Mouse (Mus musculus): ENCODE measurements around the gene Dnaja2. TPM values are rescaled to one million over a fixed set of nuclear protein-coding genes. Genes with fewer than 3 reads are reported as not detected.

Gene Dnaja2
- total RNA-seq, 2 experiments from 2014 or later = 211 to 226 TPM

DNA sequence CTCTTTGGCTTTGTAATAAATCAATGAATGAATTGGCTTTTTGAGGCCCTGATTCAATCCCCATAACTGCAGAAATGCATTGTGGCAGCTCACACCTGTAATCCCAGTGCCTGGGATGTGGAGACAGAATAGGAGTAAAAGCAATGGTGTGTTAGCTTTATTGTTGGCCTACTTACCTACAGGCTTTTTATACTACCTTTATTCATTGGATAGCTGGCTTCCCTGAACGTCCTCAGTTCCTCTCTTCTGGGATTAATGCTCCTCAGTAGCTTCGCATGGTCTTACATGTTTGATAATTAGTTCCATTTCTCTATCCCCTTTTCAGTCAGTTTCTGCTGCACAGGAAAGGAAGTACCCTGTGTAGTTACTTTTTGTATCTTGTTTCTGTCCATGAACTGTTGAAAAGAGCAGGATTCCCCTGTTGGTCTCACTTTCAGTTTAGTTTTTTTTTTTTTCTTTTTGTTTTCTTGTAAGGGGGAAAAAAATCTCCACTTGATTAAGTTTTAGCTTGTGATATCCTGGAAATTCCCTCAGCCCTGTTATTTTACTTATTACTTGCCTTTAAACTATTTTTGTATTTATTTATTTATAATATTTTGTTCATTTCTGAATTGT lies 1.9 kb upstream of the Dnaja2 start:
- DNase-seq (ENCODE audit: low spot score in 2 of 2) = no peak

DNA sequence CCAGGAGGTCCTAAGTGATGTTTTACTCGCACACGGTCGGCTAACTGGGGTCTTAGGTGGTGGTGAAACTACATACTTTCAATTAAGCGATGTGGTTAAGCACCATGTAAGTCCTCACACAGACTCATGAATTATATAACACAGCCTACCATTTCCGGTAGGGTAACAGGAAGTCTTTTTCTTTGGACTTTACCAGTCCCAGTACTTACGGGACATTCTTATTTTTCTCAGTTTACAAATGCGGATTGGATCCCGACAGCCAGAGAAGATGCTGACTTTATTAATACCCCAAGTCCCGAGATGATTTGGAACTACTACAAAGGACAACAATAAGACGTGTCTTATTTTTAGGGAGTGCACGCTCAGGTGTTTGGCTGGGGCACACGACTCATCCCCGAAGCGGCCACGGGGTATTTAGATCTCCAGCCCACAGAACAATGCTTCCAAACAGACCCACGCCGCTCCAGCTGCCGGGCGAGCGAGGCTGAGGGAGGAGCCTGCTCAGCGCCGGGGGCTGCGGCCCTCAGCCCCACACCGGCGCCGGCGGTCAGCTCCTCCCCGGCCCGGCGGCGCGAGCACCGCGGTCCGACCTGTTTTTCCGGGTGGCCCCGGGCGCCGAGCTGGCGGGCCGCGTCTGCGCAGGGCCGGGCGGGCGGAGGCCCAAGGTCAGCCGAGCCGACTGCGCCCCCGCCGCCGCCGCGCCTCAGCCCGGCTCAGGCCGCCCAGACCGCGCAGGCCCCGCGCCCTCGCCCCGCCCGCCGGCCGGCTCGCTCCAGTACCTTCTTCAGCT lies 558 bp downstream of the Dnaja2 start:
- peak; percentile 19 to 59 for DNase-seq (ENCODE audit: low spot score in 2 of 2)

DNA sequence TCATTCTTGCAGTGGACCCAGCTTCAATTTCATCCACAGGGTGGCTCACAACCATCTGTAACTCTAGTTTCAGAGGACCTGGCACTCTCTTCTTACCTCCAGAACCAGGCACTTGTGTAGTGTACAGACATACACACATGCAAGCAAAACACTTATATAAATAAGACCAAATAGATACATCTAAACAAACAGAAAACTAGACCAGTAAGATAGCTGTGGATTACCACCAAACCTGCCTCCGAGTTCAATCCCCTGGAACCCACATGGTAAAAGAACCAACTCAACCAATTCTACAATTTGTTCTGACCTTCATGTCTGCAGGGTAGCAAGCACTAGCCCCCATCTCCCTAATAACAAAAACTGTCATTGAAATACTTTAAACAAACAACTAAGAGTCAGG lies 3.2 kb downstream of the Dnaja2 start:
- DNase-seq (ENCODE audit: low spot score in 2 of 2) = no peak

DNA sequence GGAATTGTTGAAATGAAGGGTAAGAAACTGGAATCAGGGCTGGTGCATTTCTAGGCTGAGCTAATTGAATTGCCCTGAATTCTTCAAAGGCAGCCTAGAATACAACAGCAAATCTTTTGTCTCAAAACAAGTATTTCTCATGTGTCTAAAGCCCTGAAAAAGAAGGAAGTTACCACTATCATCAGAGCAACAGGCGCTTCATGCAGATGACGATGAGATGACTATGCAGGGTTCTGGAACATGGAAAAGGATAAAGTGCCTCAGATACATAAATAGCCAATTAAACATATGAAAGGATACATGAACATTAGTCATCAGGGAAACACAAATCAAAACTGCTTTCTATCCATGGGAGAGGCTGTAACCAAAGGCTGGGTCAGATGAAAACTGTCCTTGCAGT lies 18.8 kb downstream of the Dnaja2 start:
- no peak for DNase-seq (ENCODE audit: low spot score in 2 of 2)

DNA sequence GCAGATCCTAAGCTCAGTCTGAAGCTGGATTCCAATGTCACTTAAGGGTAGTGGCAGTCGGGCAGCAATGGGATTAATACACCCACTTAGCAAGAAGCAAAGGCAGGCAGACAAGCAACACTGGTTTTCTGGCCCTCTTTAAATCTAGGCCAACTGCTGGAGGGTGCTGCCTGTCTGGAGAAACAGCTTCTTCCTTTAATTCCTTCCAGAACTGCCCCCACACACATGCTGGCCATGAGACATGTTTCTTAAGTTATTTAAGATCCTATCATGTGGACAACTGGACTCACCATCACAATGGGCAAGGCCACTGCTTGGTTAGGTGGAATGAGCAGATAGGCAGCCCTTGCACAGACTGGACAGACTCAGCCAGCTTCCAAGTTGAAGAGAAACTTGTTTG lies 21.0 kb downstream of the Dnaja2 start:
- DNase-seq (ENCODE audit: low spot score in 2 of 2) = no peak

DNA sequence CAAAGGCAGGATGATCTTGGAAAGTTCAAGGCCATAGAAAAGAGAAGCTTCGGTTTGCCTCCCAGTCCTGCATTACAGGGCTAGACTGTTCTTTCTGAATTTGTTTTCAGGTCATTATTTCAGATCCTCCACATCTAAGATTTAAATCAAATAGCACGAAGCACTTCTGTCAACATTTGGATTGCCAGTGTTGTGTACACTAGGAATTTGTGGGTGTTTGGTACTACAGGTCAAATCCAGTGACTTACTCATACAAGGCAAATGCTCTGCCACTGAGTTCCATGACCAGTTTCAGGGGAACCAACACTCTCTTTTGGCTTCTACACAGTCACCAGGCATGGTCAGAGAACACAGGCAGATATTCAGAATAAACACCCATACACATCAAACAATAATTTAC lies 21.7 kb downstream of the Dnaja2 start:
- no peak for DNase-seq (ENCODE audit: low spot score in 2 of 2)

DNA sequence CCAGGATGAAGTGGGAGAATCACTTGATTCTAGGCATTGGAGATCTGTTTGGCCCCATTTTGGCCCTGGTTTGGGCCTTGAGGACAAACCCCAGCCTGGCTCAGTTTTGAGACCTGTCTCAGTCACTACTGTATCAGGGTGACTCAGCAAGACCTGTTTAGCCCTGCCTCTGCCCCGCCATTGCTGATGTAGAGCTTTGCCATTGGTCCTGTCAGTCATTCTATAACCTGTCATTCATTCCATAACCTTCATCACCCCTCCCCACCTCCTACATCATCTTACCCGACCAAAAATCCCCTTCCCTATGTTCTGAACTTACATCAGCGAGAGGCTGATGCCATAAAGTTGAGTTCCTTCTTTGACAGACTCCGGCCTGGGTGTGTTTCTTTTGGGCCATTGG lies 22.3 kb downstream of the Dnaja2 start:
- no peak for DNase-seq (ENCODE audit: low spot score in 2 of 2)

DNA sequence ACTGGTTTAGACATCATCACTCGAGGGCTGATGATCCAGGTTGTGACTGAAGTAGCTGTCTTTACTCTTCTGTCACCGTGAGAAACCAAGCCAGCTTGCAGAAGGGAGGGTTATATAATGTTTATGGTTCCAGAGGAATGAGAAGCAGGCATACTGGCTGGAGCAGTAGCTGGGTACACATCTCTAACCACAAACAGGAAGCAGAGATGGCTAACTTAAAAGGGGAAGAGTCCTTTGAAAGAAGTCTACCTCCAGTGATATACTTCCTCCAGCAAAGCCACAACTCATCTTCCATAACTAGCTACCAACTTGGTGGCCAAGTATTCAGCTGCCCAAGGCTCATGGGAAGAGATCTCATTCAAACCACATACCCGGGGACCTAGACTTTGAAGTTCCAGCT lies 23.7 kb downstream of the Dnaja2 start:
- no peak for DNase-seq (ENCODE audit: low spot score in 2 of 2)

DNA sequence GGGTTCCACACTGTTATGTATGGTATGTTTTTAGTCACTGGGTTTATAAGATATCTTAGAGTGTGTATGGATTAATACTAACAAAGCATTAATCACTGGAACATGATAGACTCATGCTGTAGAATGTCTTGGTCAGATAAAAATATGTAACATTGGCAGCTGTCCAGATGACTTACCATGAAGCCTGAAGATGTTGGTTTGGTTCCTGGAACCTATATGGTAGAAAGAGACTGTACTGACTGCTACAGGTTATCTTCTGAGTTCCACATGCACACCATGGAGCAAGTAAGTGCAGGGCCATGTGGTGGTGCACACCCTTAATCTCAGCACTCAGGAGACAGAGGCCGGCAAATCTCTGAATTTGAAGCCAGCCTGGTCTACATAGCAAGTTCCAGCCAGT lies 24.4 kb downstream of the Dnaja2 start:
- no peak for DNase-seq (ENCODE audit: low spot score in 2 of 2)

DNA sequence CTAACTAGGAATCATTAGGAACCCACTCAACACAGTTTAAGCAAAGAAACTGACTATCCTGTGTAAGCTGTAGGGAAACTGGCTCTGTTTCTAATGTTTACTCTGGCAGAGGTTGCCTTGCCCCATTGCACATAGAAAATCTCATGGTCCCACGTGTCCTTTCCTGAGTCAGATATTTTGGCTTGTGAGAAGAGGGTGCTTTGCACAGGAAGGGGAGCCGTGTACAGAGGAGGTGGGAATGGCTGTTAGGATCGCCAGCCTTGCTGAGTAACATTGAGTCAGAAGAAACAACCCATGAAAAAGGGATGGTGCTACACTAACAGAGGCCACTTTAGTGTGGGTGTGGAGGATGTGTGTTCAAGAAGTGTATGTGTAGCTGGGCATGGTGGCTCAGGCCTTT lies 26.2 kb downstream of the Dnaja2 start:
- no peak for DNase-seq (ENCODE audit: low spot score in 2 of 2)

DNA sequence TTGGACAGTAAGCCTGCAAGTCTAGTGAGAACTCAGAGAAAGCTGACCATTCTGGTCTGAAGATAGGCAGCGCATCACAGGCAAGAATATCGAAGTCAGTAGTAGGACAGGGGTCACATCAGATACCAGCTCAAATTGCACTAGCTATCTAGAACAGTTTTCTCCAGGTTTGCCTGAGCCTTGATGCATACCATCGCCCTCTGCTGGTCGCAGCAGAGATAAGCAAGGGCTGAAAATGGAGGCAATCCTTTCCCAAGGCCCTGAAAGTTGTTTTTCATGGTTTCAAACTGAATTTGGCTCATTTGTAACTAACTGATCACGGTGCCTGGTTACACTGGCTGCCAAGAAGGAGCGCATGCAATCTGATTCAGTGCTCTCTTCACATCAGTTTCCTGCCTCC lies 29.0 kb downstream of the Dnaja2 start:
- DNase-seq (ENCODE audit: low spot score in 2 of 2) = peak; percentile 51 to 75

DNA sequence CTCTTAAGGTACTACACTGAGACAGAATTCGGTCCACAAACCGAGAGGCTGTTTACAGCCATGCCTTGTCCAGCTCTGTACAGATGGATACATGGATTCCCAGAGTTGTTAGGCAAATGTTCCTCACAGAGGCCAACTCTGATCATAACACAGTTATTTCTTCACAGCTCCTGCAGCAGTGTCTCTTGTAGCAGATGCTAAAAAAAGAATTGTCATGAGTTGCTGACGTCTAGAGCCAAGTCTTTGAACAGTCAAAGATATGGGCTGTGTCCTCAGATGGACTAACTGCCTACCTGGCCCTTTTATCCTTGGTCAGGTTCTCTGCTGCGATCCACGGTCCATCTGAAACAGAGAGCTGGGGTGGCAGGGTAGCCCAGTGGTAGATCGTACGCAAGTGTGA lies 31.1 kb downstream of the Dnaja2 start:
- no peak for DNase-seq (ENCODE audit: low spot score in 2 of 2)

DNA sequence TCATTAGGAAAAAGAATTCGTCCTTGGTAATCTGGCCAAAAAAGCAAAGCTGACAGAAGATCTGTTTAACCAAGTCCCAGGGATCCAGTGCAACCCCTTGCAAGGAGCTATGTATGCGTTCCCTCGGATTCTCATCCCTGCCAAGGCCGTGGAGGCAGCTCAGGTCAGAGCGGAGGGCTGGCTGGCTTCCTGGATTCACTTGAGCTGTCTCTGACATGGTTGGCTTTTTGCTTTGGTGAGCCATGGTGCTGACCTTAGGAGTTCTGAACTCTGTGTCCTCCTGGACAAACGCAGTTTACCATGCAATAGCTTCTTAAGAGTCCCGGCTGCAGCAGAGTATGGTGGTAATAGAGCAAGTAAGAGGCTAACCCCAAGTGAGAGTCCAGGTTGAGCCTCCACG lies 33.8 kb downstream of the Dnaja2 start:
- DNase-seq (ENCODE audit: low spot score in 2 of 2) = no peak

DNA sequence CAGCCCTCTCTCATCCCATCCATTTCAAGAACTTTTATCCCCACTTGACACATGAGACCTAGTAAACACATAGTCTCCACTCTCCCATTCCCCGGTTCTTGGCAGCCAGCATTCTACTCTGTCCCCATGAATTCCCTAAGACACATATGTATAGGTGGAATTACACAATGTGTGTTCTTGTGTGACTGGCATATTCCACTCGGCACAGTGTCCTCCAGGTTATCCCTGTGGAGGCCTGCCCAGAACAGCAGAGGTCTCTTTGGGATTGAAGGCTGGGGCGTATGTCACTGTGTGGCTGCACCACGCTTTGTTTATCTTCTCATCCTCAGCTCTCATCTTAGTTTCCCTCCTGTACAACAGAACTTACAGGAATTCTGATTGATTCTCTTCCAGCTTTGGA lies 34.6 kb downstream of the Dnaja2 start:
- no peak for DNase-seq (ENCODE audit: low spot score in 2 of 2)

DNA sequence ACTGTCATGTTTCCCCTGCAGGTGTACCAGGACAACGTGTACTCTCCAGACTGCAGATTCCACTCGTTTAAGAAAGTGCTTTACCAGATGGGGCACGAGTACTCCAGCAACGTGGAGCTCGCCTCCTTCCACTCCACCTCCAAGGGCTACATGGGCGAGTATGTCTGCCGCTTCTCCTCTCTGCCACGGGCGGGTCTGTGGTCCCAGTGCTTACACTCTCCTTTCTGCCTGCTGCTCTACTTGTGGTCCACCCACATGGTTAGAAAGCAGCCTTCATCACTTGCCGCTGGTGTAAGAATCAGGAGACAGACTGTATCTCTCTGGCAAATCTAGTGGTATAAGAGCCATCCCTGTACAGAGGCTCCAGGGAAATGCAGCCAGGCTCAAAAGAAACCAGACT lies 37.2 kb downstream of the Dnaja2 start:
- DNase-seq (ENCODE audit: low spot score in 2 of 2) = peak in 1 of 2 experiments; percentile 43

DNA sequence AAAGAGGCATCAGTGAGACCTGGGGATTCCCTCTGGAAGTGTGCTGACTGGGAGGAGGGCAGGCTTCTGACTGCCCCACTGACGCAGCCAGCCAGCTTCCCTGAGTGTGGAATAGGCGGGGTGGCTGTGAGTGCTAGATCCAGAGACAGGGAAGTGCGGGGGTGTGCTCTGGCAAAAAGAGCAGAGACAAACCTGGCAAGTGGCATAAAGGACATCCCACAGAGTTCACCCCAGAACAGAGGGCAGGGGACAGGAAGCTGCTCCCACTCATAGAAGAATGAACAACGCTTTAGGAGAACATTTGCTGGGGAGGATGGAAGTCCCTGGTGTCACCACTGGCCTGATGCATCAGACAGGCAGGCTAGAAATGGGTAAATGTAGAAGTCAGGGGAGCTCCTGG lies 37.8 kb downstream of the Dnaja2 start:
- peak in 1 of 2 experiments; percentile 68 for DNase-seq (ENCODE audit: low spot score in 2 of 2)

DNA sequence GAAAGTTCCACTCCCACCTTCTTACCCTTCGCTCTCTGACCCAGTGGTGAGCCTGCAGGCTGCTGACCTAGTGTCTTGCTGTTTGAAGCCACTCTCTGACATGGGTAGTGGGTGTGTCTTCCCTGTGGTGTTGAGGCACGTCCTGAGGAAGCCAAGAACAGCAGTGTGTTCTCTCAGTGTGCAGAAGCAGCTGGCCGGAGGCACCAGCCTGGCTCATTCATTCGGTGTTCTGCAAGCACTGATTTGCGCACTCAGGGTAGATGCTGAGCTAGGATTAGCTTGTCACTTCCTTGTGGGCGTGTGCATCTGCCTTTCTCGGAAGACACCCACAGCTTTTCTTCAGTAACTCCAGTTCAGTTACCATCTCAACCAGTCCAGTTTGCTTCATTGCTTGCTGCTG lies 39.8 kb downstream of the Dnaja2 start:
- peak; percentile 67 to 86 for DNase-seq (ENCODE audit: low spot score in 2 of 2)

DNA sequence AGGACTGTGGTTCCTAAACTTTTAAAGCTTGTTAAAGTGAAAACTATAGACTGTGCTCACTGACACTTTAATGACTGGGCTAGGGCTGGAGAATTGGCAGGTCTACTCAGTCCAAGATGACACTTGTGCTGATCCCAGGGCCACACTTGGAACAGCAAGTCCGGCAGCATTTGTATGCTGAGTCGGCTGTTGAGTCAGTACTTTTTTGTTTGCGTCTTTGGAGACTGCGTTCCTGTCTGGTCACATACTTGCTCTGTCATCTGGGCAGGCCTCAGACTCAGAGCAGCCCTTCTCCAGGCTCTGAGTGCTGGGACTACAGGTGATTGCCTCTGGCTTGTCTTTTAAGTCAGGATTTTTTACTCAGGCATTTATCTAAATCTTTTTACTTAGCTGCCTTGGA lies 41.9 kb downstream of the Dnaja2 start:
- no peak for DNase-seq (ENCODE audit: low spot score in 2 of 2)

DNA sequence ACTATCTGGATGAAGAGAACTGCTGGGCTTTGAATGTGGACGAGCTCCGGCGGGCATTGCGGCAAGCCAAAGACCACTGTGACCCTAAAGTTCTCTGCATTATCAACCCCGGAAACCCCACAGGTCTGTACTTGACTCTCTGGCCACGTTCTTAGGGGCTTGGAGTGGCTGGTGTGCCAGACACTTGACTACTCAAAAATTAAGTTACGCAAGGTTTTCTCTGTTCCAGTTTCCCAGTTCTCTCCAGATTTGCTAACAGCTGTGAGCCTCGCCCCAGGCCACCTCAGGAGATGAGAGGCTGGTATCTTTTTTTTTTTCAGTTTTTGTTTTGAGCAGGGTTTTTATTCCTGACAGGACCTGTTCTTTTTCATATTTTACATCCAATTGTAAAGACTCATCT lies 42.9 kb downstream of the Dnaja2 start:
- DNase-seq (ENCODE audit: low spot score in 2 of 2) = no peak

DNA sequence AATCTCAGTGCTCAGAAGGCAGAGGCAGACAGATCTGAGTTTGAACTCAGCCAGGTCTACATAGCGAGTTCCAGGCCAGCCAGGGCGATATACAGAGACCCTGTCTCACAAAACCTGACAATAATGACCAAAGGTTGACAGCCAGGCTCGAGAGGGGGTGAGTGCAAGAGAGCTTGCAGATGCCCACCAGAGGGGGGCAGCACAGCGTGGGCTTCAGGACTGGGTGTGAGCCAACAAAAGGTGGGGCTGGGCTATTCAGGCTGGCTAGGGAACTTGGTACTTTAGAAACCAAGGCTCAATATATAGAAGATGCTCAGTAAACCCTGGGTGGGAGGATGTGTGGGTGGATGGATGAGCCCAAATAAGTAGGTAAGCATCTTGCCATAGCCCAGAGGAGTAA lies 46.5 kb downstream of the Dnaja2 start:
- no peak for DNase-seq (ENCODE audit: low spot score in 2 of 2)

DNA sequence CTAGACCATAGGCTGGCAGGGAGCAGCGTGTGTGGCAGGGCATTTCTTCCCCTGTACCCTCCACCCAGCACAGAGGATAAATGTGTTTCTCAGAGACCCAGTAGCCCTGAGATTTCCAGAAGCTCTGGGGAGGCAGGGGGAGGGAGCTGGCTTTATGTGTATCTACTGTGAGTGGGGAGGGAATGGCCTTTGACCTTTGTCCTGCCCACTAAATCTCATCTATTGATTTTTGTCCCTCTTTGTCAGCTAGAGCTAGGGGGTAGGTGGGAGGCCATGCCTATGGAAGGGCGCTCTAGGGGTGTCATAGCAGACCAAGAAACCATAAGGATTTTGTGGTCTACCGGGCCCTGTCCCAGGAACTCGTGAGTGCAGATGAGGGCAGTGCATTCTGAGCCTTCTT lies 48.5 kb downstream of the Dnaja2 start:
- no peak for DNase-seq (ENCODE audit: low spot score in 2 of 2)

DNA sequence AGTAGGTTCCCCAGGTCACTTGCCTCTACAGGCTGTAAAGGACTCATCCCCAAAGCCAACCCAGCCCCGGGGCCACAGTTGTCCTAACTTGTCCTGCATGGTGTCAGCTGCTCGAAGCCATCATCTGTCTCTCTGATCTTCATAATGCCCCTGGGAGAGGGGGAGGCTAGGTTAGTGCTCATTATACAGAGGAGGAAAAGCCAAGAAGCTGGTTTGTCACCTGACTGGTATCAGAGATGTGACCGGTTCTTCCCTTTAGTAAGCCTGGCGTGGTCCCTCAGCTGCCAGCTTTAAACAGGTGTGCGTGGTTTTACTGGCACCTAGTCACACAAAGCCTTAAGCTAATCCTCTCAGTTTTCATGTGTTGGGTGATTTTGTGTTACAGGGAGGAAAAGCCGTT lies 50.4 kb downstream of the Dnaja2 start:
- no peak for DNase-seq (ENCODE audit: low spot score in 2 of 2)

DNA sequence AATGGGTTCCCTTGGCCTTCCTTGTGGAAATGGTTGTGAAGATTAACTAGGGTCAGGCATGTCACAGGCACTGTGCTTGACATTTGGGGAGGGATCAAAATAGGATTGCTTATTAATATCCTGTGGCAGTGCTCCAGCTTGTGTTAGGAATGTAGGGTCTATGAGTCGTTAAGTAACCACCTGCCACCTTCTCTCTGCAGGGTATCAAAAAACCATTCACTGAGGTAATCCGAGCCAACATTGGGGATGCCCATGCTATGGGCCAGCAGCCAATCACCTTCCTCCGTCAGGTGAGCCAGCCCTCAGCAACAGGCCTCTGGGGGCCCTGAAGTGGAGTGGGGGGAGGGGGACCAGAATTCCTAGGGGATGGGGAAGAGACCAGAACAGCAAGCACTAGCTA lies 52.1 kb downstream of the Dnaja2 start:
- DNase-seq (ENCODE audit: low spot score in 2 of 2) = no peak

Measured in layer of hippocampus, adult 18-20 months (tissue).